9 mouse cellular contexts compared by ENCODE assay signal in the genomic region with DNA sequence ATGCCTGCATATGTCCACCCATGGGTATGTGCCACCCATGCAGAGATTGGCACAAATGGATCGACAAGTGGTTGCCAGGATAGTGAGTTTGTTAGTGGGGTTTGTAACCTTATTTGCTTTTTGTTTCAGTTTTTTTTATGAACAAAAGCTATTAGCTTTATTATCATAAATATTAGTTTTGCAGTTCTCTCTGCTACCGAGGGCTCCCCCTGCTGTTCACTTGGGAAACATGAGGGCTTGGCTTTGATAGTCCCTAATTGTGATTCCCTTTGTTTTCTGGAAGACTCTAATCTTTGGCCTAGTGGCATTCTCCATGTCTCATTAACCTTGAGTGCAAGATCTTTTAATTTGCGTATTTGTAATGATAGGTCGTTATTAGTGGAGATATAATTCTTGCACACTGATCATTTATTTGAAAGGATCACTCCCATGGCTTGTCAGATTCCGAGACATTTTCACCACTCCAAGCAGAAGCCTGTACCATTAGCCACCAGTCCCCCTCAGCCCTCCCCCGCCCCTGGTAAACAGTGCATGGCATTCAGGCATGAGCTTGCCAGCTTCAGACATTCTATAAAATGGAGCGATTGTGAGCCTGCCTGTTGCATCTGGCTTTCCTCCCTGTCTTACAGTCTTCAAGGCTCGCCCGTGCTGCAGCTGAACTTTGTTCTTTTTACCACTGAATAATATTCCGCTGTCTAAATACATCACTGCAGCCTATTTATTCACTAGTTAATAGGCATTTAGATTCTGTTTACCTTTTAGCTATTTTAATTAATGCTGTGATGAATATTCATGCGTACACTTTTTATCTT.
DNase-seq lines count a peak whose midpoint lies in the region; ATAC-seq and TF ChIP-seq lines count a peak whose summit lies in the region.
"Had no signal": no experiment of that assay in that cellular context is flagged by ENCODE, and none has a peak within 500 bp of the region (broad histone marks: within the 10 kb centered on the region; RNA-seq: fewer than 3 reads in every experiment).

No protein-coding gene starts in this region.

- H3K79me2 ChIP-seq in heart, adult 2 months (replicated peaks; ENCODE audit: control insufficient read depth, insufficient read depth, low read length), result no peaks in the 10 kb centered on the region

- H3K4me2 ChIP-seq in hindbrain, embryonic 11.5 days (replicated peaks; ENCODE audit: low read depth, low read length), result no peak overlapping the region
- H3K4me2 ChIP-seq in midbrain, embryonic 16.5 days (ENCODE audit: low read length), result no peak overlapping the region
- H3K4me2 ChIP-seq: liver, embryonic 15.5 days had no signal

- no peak overlapping the region for H3K27ac ChIP-seq in heart, adult 2 months
- H3K27ac ChIP-seq in heart, embryonic 10.5 days, result no peak overlapping the region
- H3K27ac ChIP-seq in hindbrain, embryonic 11.5 days (ENCODE audit: low read depth, low read length), result no peak overlapping the region
- H3K27ac ChIP-seq in left cerebral cortex, adult 2 months, result no peak overlapping the region; the same call in 1 of the 2 replicates
- H3K27ac ChIP-seq in midbrain, embryonic 16.5 days (ENCODE audit: low read length), result no peak overlapping the region
- H3K27ac ChIP-seq: liver, embryonic 15.5 days had no signal

- intact Hi-C loops in heart, adult 2 months (cut with DNase I), result loop anchor here (1.0 to 5.0 kb wide), 4 partner anchors 210 to 471 kb away; a partner anchor contains a TSS
- intact Hi-C loops in left cerebral cortex, adult 2 months (cut with DNase I), result loop anchor here (1.0 to 10.0 kb wide), 5 partner anchors 210 to 472 kb away; a partner anchor contains a TSS

- ATAC-seq in hindbrain, embryonic 11.5 days (ENCODE audit: low FRiP score), result no peak
- peak; percentile 76; the same call in 1 of the 2 replicates for ATAC-seq in midbrain, embryonic 16.5 days

- no peaks in the 10 kb centered on the region for H3K4me1 ChIP-seq in heart, adult 2 months (ENCODE audit: control insufficient read depth, insufficient read depth, low read length)
- no peaks in the 10 kb centered on the region for H3K4me1 ChIP-seq in heart, embryonic 10.5 days
- no peaks in the 10 kb centered on the region for H3K4me1 ChIP-seq in hindbrain, embryonic 11.5 days (replicated peaks; ENCODE audit: control insufficient read depth, insufficient read depth, low read length)
- no peaks in the 10 kb centered on the region for H3K4me1 ChIP-seq in midbrain, embryonic 16.5 days (ENCODE audit: control insufficient read depth, insufficient read depth, low read length)
- H3K4me1 ChIP-seq: liver, embryonic 15.5 days had no signal

- TF ChIP-seq EP300 in heart, adult 2 months (IDR thresholded peaks at IDR 0.05; ENCODE audit: insufficient read depth, low read depth, low read length), result no peak

- no peaks in the 10 kb centered on the region for H3K9me3 ChIP-seq in heart, embryonic 10.5 days
- no peaks in the 10 kb centered on the region for H3K9me3 ChIP-seq in hindbrain, embryonic 11.5 days (ENCODE audit: control insufficient read depth, low read length)
- H3K9me3 ChIP-seq in midbrain, embryonic 16.5 days (replicated peaks; ENCODE audit: control insufficient read depth, low read length, poor library complexity, severe bottlenecking), result peaks cover 3% of the 10 kb centered on the region
- H3K9me3 ChIP-seq: liver, embryonic 15.5 days had no signal

- H3K36me3 ChIP-seq in heart, adult 2 months (ENCODE audit: control insufficient read depth, insufficient read depth, low read length), result no peaks in the 10 kb centered on the region
- no peaks in the 10 kb centered on the region for H3K36me3 ChIP-seq in heart, embryonic 10.5 days
- H3K36me3 ChIP-seq in hindbrain, embryonic 11.5 days (ENCODE audit: control insufficient read depth, insufficient read depth, low read length), result no peaks in the 10 kb centered on the region
- no peaks in the 10 kb centered on the region for H3K36me3 ChIP-seq in midbrain, embryonic 16.5 days (ENCODE audit: control insufficient read depth, insufficient read depth, low read length)
- H3K36me3 ChIP-seq: liver, embryonic 15.5 days had no signal

- H3K4me3 ChIP-seq in heart, adult 2 months, result no peak overlapping the region
- H3K4me3 ChIP-seq in heart, embryonic 10.5 days, result no peak overlapping the region
- no peak overlapping the region for H3K4me3 ChIP-seq in hindbrain, embryonic 11.5 days (ENCODE audit: low read depth, low read length)
- no peak overlapping the region for H3K4me3 ChIP-seq in left cerebral cortex, adult 2 months
- H3K4me3 ChIP-seq in midbrain, embryonic 16.5 days (ENCODE audit: low read depth, low read length), result no peak overlapping the region
- H3K4me3 ChIP-seq: liver, embryonic 15.5 days had no signal

- no peaks in the 10 kb centered on the region for H3K27me3 ChIP-seq in heart, adult 2 months (ENCODE audit: control insufficient read depth, insufficient read depth, low read length)
- no peaks in the 10 kb centered on the region for H3K27me3 ChIP-seq in heart, embryonic 10.5 days (ENCODE audit: insufficient read depth, poor library complexity, severe bottlenecking)
- no peaks in the 10 kb centered on the region for H3K27me3 ChIP-seq in hindbrain, embryonic 11.5 days (ENCODE audit: control insufficient read depth, insufficient read depth, low read length)
- H3K27me3 ChIP-seq in midbrain, embryonic 16.5 days (ENCODE audit: control insufficient read depth, insufficient read depth, low read depth, low read length), result no peaks in the 10 kb centered on the region
- H3K27me3 ChIP-seq: liver, embryonic 15.5 days had no signal

- TF ChIP-seq CTCF in heart, adult 2 months (IDR thresholded peaks at IDR 0.05), result peak; percentile 94
- TF ChIP-seq CTCF in left cerebral cortex, adult 2 months (IDR thresholded peaks at IDR 0.05), result peak; percentile 93

- no peak overlapping the region for H3K9ac ChIP-seq in heart, adult 2 months (ENCODE audit: low read depth, low read length)
- no peak overlapping the region for H3K9ac ChIP-seq in hindbrain, embryonic 11.5 days (ENCODE audit: low read depth, low read length)
- no peak overlapping the region for H3K9ac ChIP-seq in midbrain, embryonic 16.5 days (ENCODE audit: low read depth, low read length)
- H3K9ac ChIP-seq: liver, embryonic 15.5 days had no signal

- peak; percentile 41 to 67 for DNase-seq in heart, adult 2 months
- no peak for DNase-seq in heart, embryonic 10.5 days (ENCODE audit: low spot score)
- DNase-seq in adrenal gland, adult 2 months, result peak; percentile 56
- DNase-seq in embryo, embryonic 11.5 days (ENCODE audit: low read depth, low spot score), result peak; percentile 38
- peak; percentile 75 for DNase-seq in hindbrain, embryonic 11.5 days (ENCODE audit: low spot score)
- peak; percentile 58 to 61 for DNase-seq in left cerebral cortex, adult 2 months (ENCODE audit: extremely low spot score in 1 of 2, low spot score in 2 of 2)
- peak; percentile 20 to 35 for DNase-seq in spleen, postnatal 36 days (ENCODE audit: low spot score in 2 of 2)

- WGBS in heart, adult 2 months, result 62% methylated on average over 11 of the region's 11 CpGs
- WGBS in heart, embryonic 10.5 days, result 61% methylated on average over 11 of the region's 11 CpGs
- WGBS in hindbrain, embryonic 11.5 days, result 67% methylated on average over 11 of the region's 11 CpGs
- WGBS in midbrain, embryonic 16.5 days, result 55% methylated on average over 11 of the region's 11 CpGs

- no peak for TF ChIP-seq POLR2A in heart, adult 2 months (IDR thresholded peaks at IDR 0.05; ENCODE audit: insufficient read depth, low read depth, low read length)
